In the genomic region with DNA sequence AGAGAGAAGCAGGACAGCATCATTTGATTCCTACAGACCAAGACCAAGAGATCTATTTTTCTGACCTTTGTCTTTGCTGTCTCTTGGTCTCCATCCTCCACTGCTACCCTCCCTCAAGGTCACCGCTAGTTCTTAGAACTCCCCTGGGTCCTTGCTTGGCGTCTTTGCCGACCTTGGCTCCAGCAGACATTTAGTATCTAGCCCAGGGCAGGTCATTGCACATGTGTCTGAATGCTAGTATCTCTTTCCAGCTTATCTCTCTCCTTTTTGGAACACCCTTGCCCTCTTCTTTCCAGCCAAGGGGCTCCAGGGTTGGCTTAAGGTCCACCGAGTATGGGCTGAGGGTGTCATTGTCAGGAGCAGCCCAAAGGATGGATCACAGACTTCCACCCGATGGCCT, we compare ENCODE assay signal across 22 mouse cellular contexts. TPM values are rescaled to one million over a fixed set of nuclear protein-coding genes. Genes with fewer than 3 reads are reported as not detected.
DNase-seq lines count a peak whose midpoint lies in the region; TF ChIP-seq lines count a peak whose summit lies in the region.
"Had no signal": no experiment of that assay in that cellular context is flagged by ENCODE, and none has a peak within 500 bp of the region (broad histone marks: within the 10 kb centered on the region; RNA-seq: fewer than 3 reads in every experiment).

No protein-coding gene starts in this region.

- H3K4me3 ChIP-seq in kidney, adult 2 months (ENCODE audit: insufficient read depth, low read depth, low read length) = no peak overlapping the region
- H3K4me3 ChIP-seq: embryonic facial prominence, embryonic 13.5 days; erythroblast, embryonic 14.5 days; forebrain, embryonic 12.5 days; forebrain, embryonic 15.5 days; heart, adult 2 months; heart, embryonic 10.5 days; hindbrain, embryonic 10.5 days; hindbrain, embryonic 13.5 days had no signal

- H3K27me3 ChIP-seq in kidney, adult 2 months (replicated peaks; ENCODE audit: control insufficient read depth, insufficient read depth, low read length) = no peaks in the 10 kb centered on the region

- TF ChIP-seq CTCF in kidney, adult 2 months (conservative IDR thresholded peaks at IDR 0.05; ENCODE audit: insufficient read depth, insufficient read length, low read depth, low read length) = no peak

- no peak for TF ChIP-seq POLR2A in kidney, adult 2 months (IDR thresholded peaks at IDR 0.05; ENCODE audit: low read depth, low read length)

- no peaks in the 10 kb centered on the region for H3K36me3 ChIP-seq in kidney, adult 2 months (ENCODE audit: control insufficient read depth, insufficient read depth, low read length)
- H3K36me3 ChIP-seq: embryonic facial prominence, embryonic 13.5 days; forebrain, embryonic 12.5 days; forebrain, embryonic 15.5 days; heart, embryonic 10.5 days; hindbrain, embryonic 10.5 days; hindbrain, embryonic 13.5 days had no signal

- peaks cover 9% of the 10 kb centered on the region for H3K4me1 ChIP-seq in kidney, adult 2 months (ENCODE audit: control insufficient read depth, insufficient read depth, low read length)
- H3K4me1 ChIP-seq: forebrain, embryonic 12.5 days had no signal

- no peak overlapping the region for H3K27ac ChIP-seq in kidney, adult 2 months (ENCODE audit: insufficient read depth, low read depth, low read length)
- H3K27ac ChIP-seq: embryonic facial prominence, embryonic 13.5 days; forebrain, embryonic 12.5 days; forebrain, embryonic 15.5 days; heart, adult 2 months; heart, embryonic 10.5 days; hindbrain, embryonic 10.5 days; hindbrain, embryonic 13.5 days had no signal

- WGBS in kidney, adult 2 months = 77% methylated on average over 5 of the region's 5 CpGs

- intact Hi-C loops in heart, postnatal 10 days (cut with DNase I) = no loop called here

- peak; percentile 67 for DNase-seq in adrenal gland, postnatal 10 days
- no peak for DNase-seq in adrenal gland, postnatal 36 days
- peak; percentile 45 for DNase-seq in kidney, adult 2 months
- DNase-seq in kidney, postnatal 36 days = no peak
- peak; percentile 75 for DNase-seq in ovary, adult 18-20 months (ENCODE audit: low spot score)
- no peak for DNase-seq in ovary, postnatal 10 days (ENCODE audit: low spot score)
- no peak for DNase-seq in heart, postnatal 10 days
- DNase-seq: adrenal gland, adult 8-10 months; cerebellum, adult 11 months; cerebellum, adult 2 months; cerebellum, adult 9-11 months; cerebellum, postnatal 25 days; gastrocnemius, postnatal 25 days; heart, postnatal 36 days had no signal

RNA-seq across cellular contexts. Expression of a gene that starts 6.9 kb away (rescaled TPM):
- total RNA-seq in adrenal gland, postnatal 10 days (2021) = 100 to 1,000 TPM; 237 to 238 TPM
- 100 to 1,000 TPM; 124 to 150 TPM for total RNA-seq in adrenal gland, postnatal 36 days (2021)
- 41.6 and 55.2 TPM in 2 replicates for polyA plus RNA-seq in kidney, adult 2 months (2012; rRNA removed)
- 10 to 100 TPM in 1 of 2 experiments, 1 to 10 TPM in 1; 7.6 to 13.7 TPM for total RNA-seq in heart, postnatal 10 days (2021)

Comparison
In these comparisons a context has a peak if more than half of its experiments do, and no peak if none do; other contexts are left out.
1. DNase-seq: peak in adrenal gland, postnatal 10 days (single experiment), kidney, adult 2 months (single experiment) and ovary, adult 18-20 months (single experiment); none in adrenal gland, postnatal 36 days (0 of 2), kidney, postnatal 36 days (0 of 2), ovary, postnatal 10 days (single experiment) and heart, postnatal 10 days (0 of 2).
2. RNA of a gene that starts 6.9 kb away (total RNA-seq): 237 to 238 TPM in adrenal gland, postnatal 10 days and 124 to 150 TPM in adrenal gland, postnatal 36 days; 7.6 to 13.7 TPM in heart, postnatal 10 days; every median in the first group is over 4 times any median in the second.